Mouse (Mus musculus) thymus, adult 2 months (tissue): ENCODE measurements around the gene Zc3hav1l. TPM values are rescaled to one million over a fixed set of nuclear protein-coding genes. Genes with fewer than 3 reads are reported as not detected.

Source experiments
- DNase-seq: peaks from one replicate; pipeline ENCODE4 v3.0.0; 2021
- H3K27ac ChIP-seq: fragments of 200-500 bp; 2 replicates; pipeline ENCODE4 v1.5.1; 2012; ENCODE audit warnings: low read length, control low read depth; ENCODE audit not compliant: control insufficient read depth, insufficient read depth
- H3K27me3 ChIP-seq: fragments of 200-500 bp; 2 replicates; pipeline ENCODE4 v1.6.1; 2012; ENCODE audit warnings: mild to moderate bottlenecking, low read length, moderate library complexity, mixed read lengths; ENCODE audit not compliant: control insufficient read depth, insufficient read depth
- H3K36me3 ChIP-seq: fragments of 200-500 bp; 2 replicates; pipeline ENCODE4 v1.6.1; 2012; ENCODE audit warnings: mild to moderate bottlenecking, low read length, moderate library complexity; ENCODE audit not compliant: control insufficient read depth, insufficient read depth
- H3K4me1 ChIP-seq: fragments of 200-500 bp; replicated peaks from 2 replicates; pipeline ENCODE4 v1.6.1; 2012; ENCODE audit warnings: low read length; ENCODE audit not compliant: control insufficient read depth, insufficient read depth
- H3K4me3 ChIP-seq: fragments of 200-500 bp; 2 replicates; pipeline ENCODE4 v1.5.1; 2012; ENCODE audit warnings: mild to moderate bottlenecking, low read length, control low read depth, moderate library complexity; ENCODE audit not compliant: control insufficient read depth, insufficient read depth
- CTCF ChIP-seq: fragments of 200-500 bp; IDR thresholded peaks from 2 replicates; pipeline ENCODE4 v1.5.1; 2012; ENCODE audit warnings: mild to moderate bottlenecking, control low read depth, low read length, moderate library complexity, borderline replicate concordance; ENCODE audit not compliant: control insufficient read depth, poor library complexity, insufficient read depth; ENCODE audit errors: extremely low read depth
- POLR2A ChIP-seq: fragments of 200-500 bp; IDR thresholded peaks from 2 replicates; pipeline ENCODE4 v1.6.1; 2012; ENCODE audit warnings: mild to moderate bottlenecking, low read length, control low read depth, moderate library complexity; ENCODE audit not compliant: control insufficient read depth, poor library complexity, insufficient read depth; ENCODE audit errors: extremely low read depth
- WGBS: fragments of 180-500 bp; shearing (Covaris S2); methylation state at CpG from one replicate; pipeline ENCODE4 v1.1.7; 2018; 5-methylcytosine and 5-hydroxymethylcytosine counted together
- polyA plus RNA-seq: library from polyadenylated mRNA; depleted of rRNA; stranded (reverse); fragments of >200 nt; gene quantifications from 2 replicates; pipeline ENCODE4 v1.2.3, GENCODE M21; 2012; rRNA removed

Zc3hav1l gene
- 6.6 and 7.4 TPM in 2 replicates for polyA plus RNA-seq

GRCm38 (mm10) chr6:38298761-38299401 is at the start of gene Zc3hav1l:
Zc3hav1l (minus strand) TSS chr6:38299259.
- TF ChIP-seq CTCF: no peak
- peak; percentile 36; the same call in 1 of the 2 replicates for TF ChIP-seq POLR2A
- Histone ChIP-seq H3K36me3 (no peaks in the 10 kb centered on the region), H3K4me1 (peaks cover 4% of the 10 kb centered on the region), H3K4me3 (peak within 1 kb of the TSS; percentile 59), H3K27me3 (no peaks in the 10 kb centered on the region), H3K27ac (no peak within 1 kb of the TSS)
- under 1% methylated on average over 70 of the region's 70 CpGs for WGBS
- peak; percentile 59 for DNase-seq

- 91% methylated on average over 5 of the region's 5 CpGs for WGBS
- Histone ChIP-seq H3K36me3 (no peaks in the 10 kb centered on the region), H3K27ac (no peak overlapping the region), H3K4me1 (peaks cover 42% of the 10 kb centered on the region), H3K4me3 (no peak overlapping the region), H3K27me3 (no peaks in the 10 kb centered on the region)
- DNase-seq: no peak
- TF ChIP-seq CTCF: no peak
- no peak for TF ChIP-seq POLR2A
These were observed 48.8 kb upstream of the Zc3hav1l start for GRCm38 (mm10) chr6:38347875-38348274.

DNA sequence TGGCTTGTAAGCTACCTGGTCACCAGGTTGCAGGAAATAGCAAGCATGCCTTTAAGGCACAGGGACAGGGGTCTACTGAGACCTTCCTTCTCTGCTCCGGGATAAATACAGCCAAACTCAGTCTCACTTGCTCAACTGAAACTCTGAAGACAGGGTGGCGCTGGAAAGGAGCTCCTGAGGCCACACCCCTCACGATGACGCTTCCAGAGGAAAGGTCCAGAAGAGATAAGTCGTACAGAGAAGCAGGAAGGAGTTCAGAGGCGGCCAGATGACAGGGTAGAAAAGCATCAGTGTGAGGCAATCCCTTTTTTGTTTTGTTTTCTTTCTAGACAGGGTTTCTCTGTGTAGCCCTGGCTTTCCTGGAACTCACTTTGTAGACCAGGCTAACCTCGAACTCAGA is 46.7 kb upstream of the Zc3hav1l start:
- Histone ChIP-seq H3K4me3 (no peak overlapping the region), H3K27me3 (no peaks in the 10 kb centered on the region), H3K36me3 (no peaks in the 10 kb centered on the region), H3K27ac (peak overlapping the region; percentile 17; the same call in 1 of the 2 replicates), H3K4me1 (peaks cover 50% of the 10 kb centered on the region)
- TF ChIP-seq POLR2A (no peak), CTCF (no peak)
- peak; percentile 37 for DNase-seq
- 23% methylated on average over 7 of the region's 7 CpGs for WGBS

- 65% methylated on average over 7 of the region's 7 CpGs for WGBS
- Histone ChIP-seq H3K36me3 (peaks cover 13% of the 10 kb centered on the region), H3K27ac (peak overlapping the region; percentile 87; the same call in 1 of the 2 replicates), H3K4me3 (no peak overlapping the region), H3K4me1 (peaks cover 47% of the 10 kb centered on the region), H3K27me3 (no peaks in the 10 kb centered on the region)
- TF ChIP-seq CTCF (no peak), POLR2A (no peak)
- no peak for DNase-seq
These were observed 45.1 kb upstream of the Zc3hav1l start for GRCm38 (mm10) chr6:38344006-38344670.

- Histone ChIP-seq H3K36me3 (peaks cover 19% of the 10 kb centered on the region), H3K27ac (peak overlapping the region; percentile 87), H3K27me3 (no peaks in the 10 kb centered on the region), H3K4me1 (peaks cover 44% of the 10 kb centered on the region), H3K4me3 (no peak overlapping the region)
- DNase-seq: no peak
- WGBS: 27% methylated on average over 3 of the region's 3 CpGs
- no peak for TF ChIP-seq CTCF
- TF ChIP-seq POLR2A: no peak
These were observed 44.5 kb upstream of the Zc3hav1l start for GRCm38 (mm10) chr6:38343581-38343980.

DNA sequence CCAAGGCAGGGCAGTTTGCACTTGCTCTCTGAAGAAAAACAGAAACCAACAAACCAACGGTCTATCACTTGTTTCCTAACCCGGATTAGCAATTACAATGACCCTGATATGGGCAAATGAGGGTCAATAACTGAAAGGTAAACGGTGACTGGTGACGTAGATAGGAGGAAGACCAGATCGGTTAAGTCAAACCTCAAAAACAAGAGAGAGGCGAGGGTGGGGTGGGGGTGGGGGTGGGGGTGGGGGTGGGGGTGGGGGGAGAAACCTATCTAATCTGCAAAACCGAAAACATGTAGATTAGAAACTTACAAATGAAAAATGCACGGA is 43.6 kb upstream of the Zc3hav1l start:
- H3K36me3 ChIP-seq: peaks cover 26% of the 10 kb centered on the region
- no peak for TF ChIP-seq CTCF
- no peak for TF ChIP-seq POLR2A
- DNase-seq: no peak
- peak overlapping the region; percentile 18 for H3K4me3 ChIP-seq
- H3K4me1 ChIP-seq: peaks cover 43% of the 10 kb centered on the region
- H3K27ac ChIP-seq: peak overlapping the region; percentile 87
- no peaks in the 10 kb centered on the region for H3K27me3 ChIP-seq
- WGBS: 3% methylated on average over 8 of the region's 8 CpGs
